Mouse (Mus musculus) layer of hippocampus, adult 9-10 months (tissue): ENCODE data around the gene Ccnl1.

Source experiments
- DNase-seq: peaks from one replicate; pipeline ENCODE4 v3.0.0; 2022; ENCODE audit warnings: low spot score

Ccnl1 gene

GRCm38 (mm10) chr3:65927101-65927501, 30.9 kb downstream of the Ccnl1 start:
- DNase-seq: no peak

DNA sequence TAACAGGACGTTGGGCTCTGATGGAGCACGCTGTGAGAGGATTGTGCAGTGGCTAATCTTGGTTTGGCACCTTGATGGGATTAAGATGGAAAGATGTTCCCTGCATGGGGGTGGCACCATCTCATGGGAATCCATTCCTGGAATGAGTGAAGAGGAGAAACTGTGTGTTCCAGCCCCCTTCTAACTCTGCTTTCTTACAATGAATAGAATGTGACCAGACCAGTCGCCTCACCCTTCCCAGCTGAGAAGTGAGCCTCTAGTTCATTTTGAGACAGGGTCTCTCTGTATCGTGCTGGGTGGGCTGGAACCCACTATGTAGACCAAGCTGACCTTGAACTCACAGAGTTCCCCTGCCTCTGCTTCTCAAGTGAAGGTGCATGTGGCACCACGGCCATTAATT, 31.6 kb downstream of the Ccnl1 start:
- DNase-seq: no peak

DNA sequence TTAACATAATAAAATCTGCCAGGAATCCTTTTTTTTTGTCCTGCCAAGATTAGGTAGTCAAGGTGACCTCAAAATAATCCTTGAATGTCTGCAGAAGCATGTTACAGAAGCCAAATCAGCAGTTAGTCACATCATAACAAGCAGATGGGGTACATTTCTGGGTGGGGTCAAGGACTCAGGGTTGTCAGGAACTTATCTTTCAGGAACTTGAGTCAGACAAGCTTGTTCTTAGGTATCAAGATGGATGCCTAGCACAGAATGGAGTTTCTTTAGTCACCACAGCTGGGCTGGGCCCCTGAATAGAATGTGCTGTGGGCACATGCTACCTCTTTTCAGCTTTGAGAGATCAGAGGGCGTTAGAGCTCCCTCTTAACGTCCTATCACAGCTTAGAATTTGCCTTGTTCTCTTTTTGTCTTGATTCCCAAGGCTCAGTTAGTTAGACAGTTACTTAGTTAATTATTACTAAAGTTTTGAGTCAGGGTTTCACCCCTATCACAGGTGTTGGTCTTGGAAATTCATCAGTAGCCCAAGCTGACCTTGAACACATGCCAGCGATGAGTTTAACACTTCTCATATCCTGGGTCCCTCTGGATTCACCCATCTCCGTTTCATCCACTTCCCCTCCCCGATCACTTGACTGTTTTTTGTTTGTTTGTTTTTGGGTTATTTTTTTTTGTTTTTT, 32.9 kb downstream of the Ccnl1 start:
- DNase-seq: no peak

DNA sequence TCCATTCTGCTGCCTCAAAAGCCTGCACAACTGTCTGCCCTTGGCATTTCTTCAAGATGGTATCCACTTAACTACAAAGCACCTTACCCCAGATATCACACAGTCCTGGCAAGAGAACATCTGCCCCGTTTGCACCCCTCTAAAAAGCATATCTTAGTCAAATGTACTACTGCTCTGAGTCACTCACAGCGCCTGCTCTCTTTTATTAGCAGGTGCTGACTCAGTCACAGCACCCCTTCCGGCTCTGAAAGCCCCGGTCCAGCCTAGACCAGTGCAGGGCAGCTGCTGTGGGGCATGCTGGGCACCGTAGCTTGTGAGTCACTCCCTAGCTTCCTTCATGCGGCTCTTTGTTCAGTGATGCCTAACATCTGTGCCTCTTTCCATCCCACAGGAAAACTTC, 35.6 kb downstream of the Ccnl1 start:
- DNase-seq: no peak

GRCm38 (mm10) chr3:65921671-65922070, 36.4 kb downstream of the Ccnl1 start:
- DNase-seq: no peak

- no peak for DNase-seq
Measured at GRCm38 (mm10) chr3:65919016-65919415, 39.0 kb downstream of the Ccnl1 start.

DNA sequence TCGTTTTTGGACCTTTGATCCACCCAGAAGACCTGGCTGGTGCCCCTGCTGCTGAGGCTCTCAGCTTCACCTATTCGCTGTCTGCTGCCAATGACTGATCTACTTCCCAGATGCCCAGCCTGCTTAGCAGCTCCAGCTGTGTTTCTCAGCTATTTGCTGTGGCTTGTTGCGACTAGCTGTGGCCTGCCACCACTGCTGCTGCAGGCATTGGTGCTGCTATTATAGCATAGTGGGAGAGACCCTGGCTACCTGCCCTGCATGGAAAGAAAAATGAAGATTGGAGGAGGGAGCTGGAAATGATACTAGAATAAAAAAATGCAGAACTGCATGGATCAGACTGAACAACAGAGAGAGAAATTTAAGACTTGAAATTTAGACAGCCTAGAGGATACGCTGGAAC, 45.1 kb downstream of the Ccnl1 start:
- DNase-seq: no peak

- no peak for DNase-seq
Measured at GRCm38 (mm10) chr3:65912217-65912616, 45.8 kb downstream of the Ccnl1 start.

GRCm38 (mm10) chr3:65911265-65911664, 46.8 kb downstream of the Ccnl1 start:
- DNase-seq: no peak

DNA sequence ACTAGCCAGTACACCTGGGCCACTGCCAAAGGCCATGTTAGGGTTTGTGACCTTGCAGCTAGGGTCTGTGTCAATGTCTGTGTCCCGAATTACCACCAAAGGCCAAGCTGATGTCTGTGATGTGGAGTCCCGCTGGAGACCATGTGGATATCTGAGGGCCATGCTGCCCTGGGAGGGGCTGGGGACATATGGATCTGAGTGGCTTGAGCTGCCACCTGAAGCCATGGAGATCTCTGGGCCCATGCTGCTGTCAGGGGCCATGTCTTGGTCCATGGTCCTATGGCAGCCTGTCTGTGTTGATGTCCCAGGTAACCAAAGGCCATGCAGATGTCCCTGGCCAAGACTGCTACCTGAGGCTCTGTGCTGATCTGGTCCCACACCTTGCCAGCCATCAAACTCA, 48.6 kb downstream of the Ccnl1 start:
- no peak for DNase-seq

DNA sequence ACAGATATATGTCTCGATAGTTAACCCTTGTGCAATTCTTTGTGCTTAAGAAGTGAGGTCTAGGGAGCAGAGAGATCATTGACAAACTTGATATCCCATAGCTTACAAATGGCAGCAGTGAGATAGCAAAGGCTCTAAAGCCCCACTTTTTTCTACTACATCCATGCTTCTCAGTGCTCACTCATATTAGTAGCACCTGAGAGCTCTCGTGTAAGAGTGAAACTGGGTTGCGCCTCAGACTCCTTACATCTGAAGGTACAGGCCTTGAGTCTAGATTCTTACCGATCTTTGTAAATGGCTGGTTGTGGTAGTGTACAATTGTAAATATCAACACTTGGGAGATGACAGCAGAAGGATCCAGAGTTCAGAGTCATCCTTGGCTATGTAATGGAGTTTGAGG, 50.5 kb downstream of the Ccnl1 start:
- no peak for DNase-seq

DNA sequence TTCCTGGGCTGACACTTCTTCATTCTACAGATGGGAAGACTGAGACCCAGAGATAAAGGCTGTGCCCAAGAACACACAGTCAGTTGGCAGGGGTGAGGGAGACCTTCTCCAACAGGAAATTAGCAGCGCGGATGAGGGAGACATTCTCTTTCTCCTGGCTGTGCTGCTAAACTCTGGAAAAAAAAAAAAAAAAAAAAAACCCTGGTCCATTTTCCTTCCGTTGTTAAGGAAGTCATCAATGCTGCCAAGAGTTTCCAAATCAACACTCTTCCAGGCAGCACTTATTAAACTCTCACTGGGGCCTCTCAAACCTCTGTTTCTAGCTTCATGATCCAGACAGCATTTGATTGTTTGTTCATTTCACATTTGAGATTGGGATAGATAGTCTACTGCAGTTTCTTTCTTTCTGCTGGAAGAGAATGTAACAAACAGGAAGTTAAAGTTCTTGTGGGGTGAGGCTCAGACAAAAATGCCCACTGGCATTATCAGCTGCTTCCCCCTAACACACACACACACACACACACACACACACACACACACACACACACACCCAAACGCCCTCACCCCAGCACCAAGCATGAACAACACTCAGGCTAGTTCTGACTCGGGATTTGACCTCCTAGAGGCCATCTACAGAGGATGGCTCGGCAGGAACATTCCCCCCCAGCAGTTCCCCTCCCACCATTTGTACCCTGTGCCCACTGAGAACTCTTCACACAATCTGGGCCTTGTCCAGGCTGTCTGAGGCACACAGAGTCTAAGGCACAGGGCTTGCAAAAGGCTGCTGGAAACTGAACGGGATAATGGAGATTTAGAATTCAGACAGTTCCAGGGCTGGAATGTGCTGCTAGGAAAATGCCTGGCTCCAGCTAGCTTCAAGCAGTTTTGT, 52.5 kb downstream of the Ccnl1 start:
- DNase-seq: no peak

DNA sequence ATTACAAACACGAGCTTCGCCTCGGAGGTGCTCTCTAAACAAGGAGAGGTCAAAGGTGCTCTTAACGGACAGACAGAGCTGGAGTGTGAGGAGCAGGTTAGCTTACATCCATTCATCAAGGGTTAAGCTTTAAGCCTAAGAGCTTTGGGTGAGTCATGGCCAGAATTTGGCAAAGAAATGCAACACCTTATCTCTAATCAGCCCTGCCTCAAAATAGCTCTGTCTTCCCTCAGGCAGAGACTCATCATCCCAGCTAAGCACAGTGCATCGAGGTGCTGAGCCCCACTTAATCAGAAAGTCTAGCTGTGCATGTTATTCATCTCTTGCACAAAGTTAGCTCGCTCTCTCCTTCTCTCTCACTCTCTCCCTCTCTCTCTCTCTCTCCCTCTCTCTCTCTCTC, 53.3 kb downstream of the Ccnl1 start:
- no peak for DNase-seq

GRCm38 (mm10) chr3:65904106-65904505, 53.9 kb downstream of the Ccnl1 start:
- DNase-seq: no peak

- DNase-seq: no peak
Measured at GRCm38 (mm10) chr3:65898598-65899278, 59.3 kb downstream of the Ccnl1 start.

DNA sequence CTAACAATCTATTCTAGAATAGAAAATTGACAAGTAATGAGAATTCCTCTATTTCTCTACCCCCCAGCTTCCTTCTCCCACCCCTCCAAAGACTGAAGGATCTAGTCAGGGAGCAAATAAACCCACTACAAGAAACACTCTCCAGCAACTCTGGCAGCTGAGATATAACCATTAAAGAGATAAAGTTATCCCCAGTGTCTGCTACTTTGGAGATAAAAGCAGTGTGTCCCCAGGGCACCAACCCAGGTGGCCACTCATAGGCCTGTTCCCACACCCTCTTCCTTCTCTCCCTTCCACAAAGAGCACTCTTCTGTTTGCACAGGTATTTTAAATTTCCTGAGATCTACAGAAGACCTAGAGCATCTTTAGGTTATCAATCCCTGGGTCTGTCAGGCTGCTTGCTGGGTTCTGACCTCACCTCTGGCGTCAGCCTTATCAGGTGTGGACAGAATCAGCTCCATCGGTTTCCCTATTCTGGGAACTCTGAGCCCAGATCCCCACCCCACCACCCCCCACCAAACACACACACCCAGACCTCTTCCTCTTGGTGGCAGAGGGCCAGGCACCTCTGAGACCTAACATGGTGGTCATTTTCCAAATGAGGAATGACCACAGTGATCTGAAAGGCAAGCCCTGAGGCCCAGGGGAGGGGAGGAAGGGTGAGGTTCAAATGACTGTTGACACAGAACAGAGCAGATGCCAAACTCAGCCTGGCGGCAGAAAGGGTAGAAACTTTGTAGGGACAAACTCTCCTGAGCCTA, 60.6 kb downstream of the Ccnl1 start:
- DNase-seq: no peak
